Mouse (Mus musculus): Measurements from ENCODE around the gene Cox6b2. TPM values are rescaled to one million over a fixed set of nuclear protein-coding genes. Genes with fewer than 3 reads are reported as not detected.

The Cox6b2 gene
- total RNA-seq, 2 experiments from 2014 or later, result 3.8 to 4.8 TPM

DNA sequence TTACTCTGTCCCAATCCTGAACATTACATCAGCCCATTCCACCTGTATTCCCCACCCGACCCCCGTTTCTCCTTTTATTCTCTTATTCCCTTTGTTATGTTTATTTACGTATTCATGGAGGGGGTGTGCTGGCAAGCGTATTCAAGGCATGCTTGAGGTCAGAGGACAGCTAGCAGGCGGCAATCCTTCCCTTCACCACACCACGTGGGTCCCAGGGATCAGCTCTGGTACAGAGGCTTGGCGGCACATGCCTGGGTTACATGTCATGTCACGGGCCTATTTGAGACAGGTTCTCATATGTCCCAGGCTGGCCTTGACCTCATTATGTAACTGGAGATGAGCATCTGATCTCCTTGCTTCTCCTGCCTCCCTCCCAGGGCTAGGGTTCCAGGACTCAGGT lies 50.6 kb downstream of the Cox6b2 start:
- H3K4me3 ChIP-seq, result no peak overlapping the region
- no peak for DNase-seq (ENCODE audit: extremely low spot score in 1 of 2, low spot score in 2 of 2)
- intact Hi-C loops (cut with DNase I), result no loop called here
- TF ChIP-seq CTCF (IDR thresholded peaks at IDR 0.05), result no peak
- peak overlapping the region; percentile 32; the same call in 1 of the 2 replicates for H3K27ac ChIP-seq

Other genes with a start within 250 kb of the Cox6b2 start
- 1 to 10 TPM; 7.4 to 9.2 TPM for gene Tnnt1, start 236.7 kb downstream of the Cox6b2 start, total RNA-seq (2021)
- gene Tnni3, start 228.9 kb downstream of the Cox6b2 start, total RNA-seq (2021), result under 1 TPM; 0.84 to 0.96 TPM
- gene Dnaaf3, start 220.6 kb downstream of the Cox6b2 start, total RNA-seq (2021), result under 1 TPM; 0.20 to 0.49 TPM
- gene Syt5, start 205.6 kb downstream of the Cox6b2 start, total RNA-seq (2021), result 100 to 1,000 TPM; 270 to 272 TPM
- under 1 TPM; 0.35 to 0.43 TPM for gene Ptprh, start 149.1 kb downstream of the Cox6b2 start, total RNA-seq (2021)
- gene Tmem86b, start 121.7 kb downstream of the Cox6b2 start, total RNA-seq (2021), result 10 to 100 TPM; 15.4 to 20.8 TPM
- gene Ppp6r1, start 94.1 kb downstream of the Cox6b2 start, total RNA-seq (2021), result 100 to 1,000 TPM; 144 to 151 TPM
- 100 to 1,000 TPM in 1 of 2 experiments, 10 to 100 TPM in 1; 99.9 to 102 TPM for gene Hspbp1, start 68.0 kb downstream of the Cox6b2 start, total RNA-seq (2021)
- 100 to 1,000 TPM; 425 to 440 TPM for gene Brsk1, start 62.5 kb downstream of the Cox6b2 start, total RNA-seq (2021)
- not detected for gene Tmem150b, start 27.8 kb downstream of the Cox6b2 start, total RNA-seq (2021)
- gene Kmt5c, start 13.0 kb downstream of the Cox6b2 start, total RNA-seq (2021), result 10 to 100 TPM; 23.8 to 31.1 TPM
- gene Fam71e2, start 18.2 kb upstream of the Cox6b2 start, total RNA-seq (2021), result not detected
- gene Il11, start 29.8 kb upstream of the Cox6b2 start, total RNA-seq (2021), result under 1 TPM; 0.36 to 0.58 TPM
- gene Tmem190, start 29.8 kb upstream of the Cox6b2 start, total RNA-seq (2021), result not detected
- gene Tmem238, start 36.6 kb upstream of the Cox6b2 start, total RNA-seq (2021), result 1 to 10 TPM; 2.5 to 4.0 TPM
- 100 to 1,000 TPM; 421 to 437 TPM for gene Rpl28, start 39.8 kb upstream of the Cox6b2 start, total RNA-seq (2021)
- gene Ube2s, start 59.5 kb upstream of the Cox6b2 start, total RNA-seq (2021), result 100 to 1,000 TPM; 104 to 117 TPM
- gene Shisa7, start 91.6 kb upstream of the Cox6b2 start, total RNA-seq (2021), result 100 to 1,000 TPM; 134 to 138 TPM
- 1 to 10 TPM; 6.9 to 9.3 TPM for gene Isoc2b, start 117.2 kb upstream of the Cox6b2 start, total RNA-seq (2021)
- 10 to 100 TPM; 11.3 to 12.6 TPM for gene Isoc2a, start 124.1 kb upstream of the Cox6b2 start, total RNA-seq (2021)
- gene Gm36210, start 153.4 kb upstream of the Cox6b2 start, total RNA-seq (2021), result under 1 TPM; 0.27 to 0.28 TPM
- gene Zfp628, start 162.1 kb upstream of the Cox6b2 start, total RNA-seq (2021), result 10 to 100 TPM; 15.8 to 16.4 TPM
- 100 to 1,000 TPM in 1 of 2 experiments, 10 to 100 TPM in 1; 99.7 to 109 TPM for gene Nat14, start 168.9 kb upstream of the Cox6b2 start, total RNA-seq (2021)
- 1 to 10 TPM; 2.8 to 4.4 TPM for gene Ssc5d, start 172.7 kb upstream of the Cox6b2 start, total RNA-seq (2021)
- gene Sbk2, start 211.3 kb upstream of the Cox6b2 start, total RNA-seq (2021), result under 1 TPM in 1 of 2 experiments, not detected in 1; 0.91 TPM
- 1 to 10 TPM; 1.1 to 1.5 TPM for gene Sbk3, start 218.1 kb upstream of the Cox6b2 start, total RNA-seq (2021)
- 10 to 100 TPM; 28.9 to 33.0 TPM for gene Zfp579, start 243.1 kb upstream of the Cox6b2 start, total RNA-seq (2021)